Mouse (Mus musculus): Measurements from ENCODE around the gene Wdr44.

DNA sequence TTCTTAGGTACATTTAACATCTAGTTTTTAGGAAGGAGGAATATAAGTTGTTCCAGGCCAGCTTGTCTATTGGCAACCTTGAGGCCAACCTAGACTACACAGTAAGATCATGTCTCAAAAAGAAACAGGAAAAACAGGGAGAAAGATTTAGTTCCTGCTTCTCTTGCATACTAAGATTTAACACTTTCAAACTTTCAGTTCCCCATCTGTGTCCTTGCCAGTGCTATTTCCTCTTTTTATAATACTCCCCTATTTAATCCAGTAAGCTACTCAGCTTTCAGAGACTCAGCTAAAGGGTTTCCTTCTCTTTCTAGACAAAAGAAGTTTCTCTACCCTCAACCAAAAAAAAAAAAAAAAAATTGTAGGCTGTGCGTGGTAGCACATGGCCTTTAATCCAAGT is 17.4 kb upstream of the Wdr44 start:
- TF ChIP-seq CTCF (IDR thresholded peaks at IDR 0.05; ENCODE audit: control insufficient read depth, insufficient read depth, insufficient replicate concordance, low read depth, low read length) (no peak), POLR2A (IDR thresholded peaks at IDR 0.05; ENCODE audit: control insufficient read depth, low read depth, low read length) (no peak)

All from testis, adult 2 months (tissue).